Mouse (Mus musculus) bone marrow macrophage, adult 2 months (primary cell): ENCODE results near the gene Fgf12. TPM values are rescaled to one million over a fixed set of nuclear protein-coding genes. Genes with fewer than 3 reads are reported as not detected.

ENCODE experiments used
- H3K27ac ChIP-seq: 2 replicates; pipeline ENCODE4 v1.5.1; 2012; ENCODE audit warnings: low read depth, low read length; ENCODE audit not compliant: insufficient read depth
- H3K4me1 ChIP-seq: 2 replicates; pipeline ENCODE4 v1.6.1; 2012; ENCODE audit warnings: low read length; ENCODE audit not compliant: control insufficient read depth, insufficient read depth
- H3K4me3 ChIP-seq: 2 replicates; pipeline ENCODE4 v1.5.1; 2012; ENCODE audit warnings: mild to moderate bottlenecking, low read length, moderate library complexity; ENCODE audit not compliant: insufficient read depth
- CTCF ChIP-seq: IDR thresholded peaks from 2 replicates; pipeline ENCODE4 v1.5.1; 2012; ENCODE audit warnings: low read depth, mild to moderate bottlenecking, low read length, moderate library complexity
- POLR2A ChIP-seq: IDR thresholded peaks from 2 replicates; pipeline ENCODE4 v1.6.1; 2012; ENCODE audit warnings: mild to moderate bottlenecking, low read depth, low read length, borderline replicate concordance
- polyA plus RNA-seq: library from polyadenylated mRNA; stranded (reverse); fragments of >200 nt; gene quantifications from 2 replicates; pipeline ENCODE4 v1.2.4, GENCODE M21; 2012; ENCODE audit not compliant: missing spikeins, insufficient read depth, insufficient read length

Fgf12 gene
- polyA plus RNA-seq, 1 experiment: not detected

DNA sequence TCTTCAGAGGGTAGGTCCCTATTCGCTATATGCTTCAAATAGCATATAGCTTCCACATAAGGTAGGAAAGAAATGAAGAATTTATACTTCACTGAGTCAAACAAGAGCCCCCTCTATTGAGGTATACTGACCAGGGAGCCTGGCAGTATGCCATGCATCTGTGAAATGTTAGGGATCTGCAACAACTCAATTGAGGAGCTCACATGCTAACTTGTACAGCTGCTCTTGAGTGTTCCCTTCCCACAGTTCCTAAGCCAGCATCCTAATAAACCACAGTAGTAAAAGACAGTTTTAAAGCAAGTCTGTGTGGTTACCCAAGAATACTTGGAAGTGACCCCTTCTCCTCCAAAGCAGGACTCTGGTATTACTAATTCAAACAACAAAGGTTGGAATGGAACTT, 331.3 kb downstream of the Fgf12 start:
- H3K27ac ChIP-seq: no peak overlapping the region
- TF ChIP-seq CTCF (no peak), POLR2A (no peak)
- H3K4me3 ChIP-seq: no peak overlapping the region
- H3K4me1 ChIP-seq: no peaks in the 10 kb centered on the region

DNA sequence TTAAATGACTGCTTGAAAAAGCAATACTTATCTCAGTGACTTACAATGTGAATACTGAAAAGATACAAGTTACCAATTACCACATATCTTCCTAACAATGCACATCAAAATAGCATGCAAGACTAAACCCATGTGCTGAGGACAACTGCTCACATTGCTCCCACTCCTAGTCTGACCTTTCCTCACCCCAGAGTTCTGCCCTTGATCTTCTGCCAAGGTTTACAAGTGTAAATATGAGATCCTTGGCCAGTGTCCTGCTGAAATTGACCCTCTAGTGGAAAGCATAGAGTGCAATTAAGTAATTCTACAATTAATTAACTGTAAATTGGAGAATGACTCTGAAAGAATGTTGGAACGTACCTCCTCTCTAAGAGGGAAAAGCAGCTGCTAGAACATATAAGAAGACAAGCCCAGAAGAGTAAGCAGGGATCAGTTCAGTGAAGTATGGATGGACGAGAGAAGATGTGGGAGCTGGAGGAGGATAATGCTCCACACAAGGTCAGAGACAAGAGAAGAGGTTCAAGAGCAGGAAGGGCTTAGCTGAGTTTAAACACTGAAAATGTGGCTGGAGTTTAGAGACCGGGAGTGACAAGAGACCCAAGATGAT, 333.1 kb downstream of the Fgf12 start:
- Histone ChIP-seq H3K4me1 (no peaks in the 10 kb centered on the region), H3K4me3 (no peak overlapping the region), H3K27ac (no peak overlapping the region)
- TF ChIP-seq POLR2A (no peak), CTCF (no peak)

DNA sequence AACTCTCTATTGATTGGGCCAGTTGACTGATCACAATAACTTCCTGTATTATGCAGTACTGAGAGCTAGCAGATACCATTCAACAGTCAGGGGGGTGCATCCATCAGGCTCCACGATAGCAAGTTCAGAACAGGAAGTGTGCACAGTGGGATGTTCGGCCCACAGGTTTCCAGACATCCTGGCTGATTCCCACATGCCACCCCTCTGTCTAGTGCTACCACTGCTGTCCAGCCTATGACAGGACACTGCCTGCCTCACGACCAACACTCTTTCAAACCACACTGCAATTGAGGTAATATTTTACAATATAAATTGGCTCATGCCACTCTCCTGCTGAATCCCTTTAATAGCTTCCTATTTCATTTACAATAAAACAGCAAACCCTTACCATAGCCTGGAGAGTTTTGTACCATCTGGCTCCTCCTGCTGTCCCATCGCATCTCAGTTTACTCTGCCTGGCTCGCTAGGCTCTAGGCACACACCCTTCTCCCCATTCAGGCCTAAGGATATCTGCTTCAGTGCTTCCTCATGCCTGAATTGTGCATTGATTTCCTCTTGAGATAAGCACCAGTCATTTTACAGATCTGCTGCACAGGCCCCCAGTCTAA, 341.6 kb downstream of the Fgf12 start:
- no peak for TF ChIP-seq POLR2A
- no peak for TF ChIP-seq CTCF
- H3K4me1 ChIP-seq: no peaks in the 10 kb centered on the region
- no peak overlapping the region for H3K27ac ChIP-seq
- H3K4me3 ChIP-seq: no peak overlapping the region

DNA sequence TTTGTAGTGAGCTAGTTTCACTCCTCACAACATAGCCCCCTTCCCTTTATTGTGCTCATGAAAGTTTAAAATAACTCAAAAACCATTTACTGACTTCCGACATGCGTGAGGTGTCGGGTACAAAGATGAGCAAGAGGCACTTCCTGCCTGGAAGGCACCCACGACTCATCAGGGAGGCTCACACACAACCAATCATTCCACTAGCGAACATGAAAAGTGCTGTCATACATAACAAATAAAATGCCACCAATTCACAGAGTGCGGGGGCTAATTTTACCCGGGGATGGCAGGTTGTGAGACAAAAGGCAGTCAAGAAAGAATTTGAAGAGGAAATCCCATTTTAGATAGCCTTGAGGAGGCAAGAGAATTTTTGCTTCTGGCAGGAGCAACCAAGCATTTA, 344.6 kb downstream of the Fgf12 start:
- Histone ChIP-seq H3K4me3 (no peak overlapping the region), H3K4me1 (no peaks in the 10 kb centered on the region), H3K27ac (no peak overlapping the region)
- TF ChIP-seq POLR2A: no peak
- no peak for TF ChIP-seq CTCF

DNA sequence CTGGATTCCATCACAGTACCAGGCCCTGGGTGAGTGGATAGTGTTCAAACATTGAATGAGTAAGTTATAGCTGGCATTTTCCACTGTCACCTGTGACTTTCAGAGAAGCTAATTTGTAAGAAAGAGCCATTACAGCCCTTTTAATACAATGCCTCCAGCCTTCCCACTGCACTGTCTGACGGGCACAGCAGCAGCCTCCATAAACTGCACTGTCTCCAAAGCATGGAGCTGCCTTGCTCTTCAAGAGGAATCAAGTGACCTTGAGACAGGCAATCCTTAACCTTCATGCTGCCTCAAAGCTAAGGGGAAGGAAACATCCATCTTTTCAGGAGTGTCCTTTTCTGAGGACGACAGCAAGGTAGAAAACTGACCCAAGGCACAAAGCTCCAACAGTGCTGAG, 345.0 kb downstream of the Fgf12 start:
- no peaks in the 10 kb centered on the region for H3K4me1 ChIP-seq
- no peak for TF ChIP-seq POLR2A
- TF ChIP-seq CTCF: no peak
- no peak overlapping the region for H3K27ac ChIP-seq
- no peak overlapping the region for H3K4me3 ChIP-seq

DNA sequence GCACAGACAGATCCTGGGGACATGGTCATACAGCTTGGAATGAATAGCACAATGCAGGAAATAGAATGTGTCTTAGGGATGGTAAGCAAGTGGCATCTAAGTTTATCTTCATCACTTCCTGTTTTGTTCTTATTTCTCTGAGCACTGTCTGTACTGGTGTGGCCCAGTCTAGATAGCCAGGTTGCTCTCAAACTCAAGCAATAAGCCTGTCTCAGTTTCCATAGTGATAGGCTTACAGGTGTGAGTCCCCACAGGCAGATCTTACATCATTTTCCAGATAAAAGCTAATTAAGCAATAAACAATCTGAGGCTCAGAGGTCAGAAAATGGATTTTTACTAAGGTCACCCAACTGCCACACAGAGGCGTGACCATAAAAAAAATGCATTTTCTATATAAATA, 348.7 kb downstream of the Fgf12 start:
- Histone ChIP-seq H3K4me3 (no peak overlapping the region), H3K27ac (no peak overlapping the region), H3K4me1 (no peaks in the 10 kb centered on the region)
- no peak for TF ChIP-seq CTCF
- TF ChIP-seq POLR2A: no peak

DNA sequence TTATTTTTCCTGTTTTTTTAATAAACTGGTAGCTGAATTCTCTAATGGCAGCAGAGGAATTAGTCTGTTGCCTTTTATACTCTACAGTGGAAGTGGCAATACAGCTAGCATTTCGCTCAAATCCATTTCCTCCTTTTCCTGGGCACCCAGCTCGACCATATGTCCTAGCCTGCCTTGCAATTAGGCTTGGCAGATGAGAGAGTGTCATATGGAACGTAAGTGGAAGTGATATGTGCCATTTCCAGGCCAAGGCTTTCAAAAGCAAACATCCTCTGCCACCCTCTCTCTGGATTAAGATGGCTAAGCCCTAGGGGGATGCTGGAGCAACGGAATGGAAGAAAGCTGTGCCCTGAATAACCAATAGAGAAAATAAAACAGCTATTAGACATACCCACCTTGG, 350.2 kb downstream of the Fgf12 start:
- no peak overlapping the region for H3K27ac ChIP-seq
- TF ChIP-seq POLR2A (no peak), CTCF (no peak)

DNA sequence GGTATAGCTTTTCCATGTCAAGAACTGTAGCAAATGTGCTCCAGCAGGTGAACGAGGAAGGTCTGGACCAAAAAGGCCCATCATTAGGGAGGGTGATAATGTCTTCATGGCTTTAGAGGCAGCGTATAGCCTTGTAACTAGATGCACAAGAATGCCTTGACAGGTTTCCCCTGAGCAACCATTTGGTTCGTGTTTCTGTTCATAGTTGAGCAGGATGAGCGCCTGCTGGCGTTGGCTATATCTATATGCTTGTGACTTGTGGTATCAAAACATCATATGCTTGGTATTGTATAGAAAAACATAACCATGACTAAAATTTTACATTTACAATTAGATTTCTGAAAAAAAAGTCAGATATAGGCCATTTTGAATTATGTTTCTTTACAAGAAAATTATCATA, 361.6 kb downstream of the Fgf12 start:
- TF ChIP-seq CTCF (no peak), POLR2A (no peak)
- Histone ChIP-seq H3K4me1 (no peaks in the 10 kb centered on the region), H3K27ac (no peak overlapping the region), H3K4me3 (no peak overlapping the region)

More for the DNA sequence above, 350.2 kb downstream of the Fgf12 start:
- Histone ChIP-seq H3K4me3 (no peak overlapping the region), H3K4me1 (no peaks in the 10 kb centered on the region)

DNA sequence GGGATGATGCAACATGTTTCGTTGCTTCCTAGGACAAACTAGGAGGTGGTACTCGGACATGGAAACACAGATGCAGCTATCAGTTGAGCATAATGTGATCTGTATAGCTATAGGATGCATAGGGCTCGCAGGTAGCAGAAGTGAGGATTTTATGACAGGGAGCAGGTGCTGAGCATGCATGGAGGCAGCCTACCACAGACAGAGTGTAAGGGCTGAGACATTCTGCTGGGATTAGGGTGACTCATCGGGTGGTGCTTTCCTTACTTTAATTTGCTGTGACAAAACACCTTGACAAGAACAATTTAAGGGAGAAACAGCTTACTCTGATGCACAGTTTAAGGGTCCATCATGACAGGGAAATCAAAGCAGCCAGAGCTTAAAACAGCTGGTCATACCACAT, 363.8 kb downstream of the Fgf12 start:
- TF ChIP-seq CTCF (no peak), POLR2A (no peak)
- H3K4me1 ChIP-seq: no peaks in the 10 kb centered on the region
- H3K4me3 ChIP-seq: no peak overlapping the region
- no peak overlapping the region for H3K27ac ChIP-seq

DNA sequence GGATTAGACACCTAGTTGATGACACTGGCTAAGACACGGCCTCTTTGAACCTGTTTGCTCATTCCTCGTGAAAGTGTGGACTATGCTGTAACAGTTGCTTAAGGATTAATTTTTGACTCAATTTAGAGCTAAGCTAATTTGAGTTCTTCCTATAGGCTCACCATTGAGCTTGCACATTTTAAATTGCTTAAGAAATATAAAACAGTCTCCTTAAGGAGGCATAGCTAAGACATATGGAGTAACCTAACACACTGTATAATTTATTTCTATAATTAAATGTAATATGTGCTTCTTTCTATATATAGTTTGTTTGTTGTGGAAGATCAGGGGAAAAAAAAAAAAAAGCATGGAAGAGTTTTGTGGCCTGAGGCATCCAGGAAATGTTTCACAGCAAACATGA, 378.1 kb downstream of the Fgf12 start:
- TF ChIP-seq POLR2A: no peak
- no peak for TF ChIP-seq CTCF
- Histone ChIP-seq H3K27ac (no peak overlapping the region), H3K4me1 (no peaks in the 10 kb centered on the region), H3K4me3 (no peak overlapping the region)
